ENCODE assay signal across 13 mouse cellular contexts in the genomic region with DNA sequence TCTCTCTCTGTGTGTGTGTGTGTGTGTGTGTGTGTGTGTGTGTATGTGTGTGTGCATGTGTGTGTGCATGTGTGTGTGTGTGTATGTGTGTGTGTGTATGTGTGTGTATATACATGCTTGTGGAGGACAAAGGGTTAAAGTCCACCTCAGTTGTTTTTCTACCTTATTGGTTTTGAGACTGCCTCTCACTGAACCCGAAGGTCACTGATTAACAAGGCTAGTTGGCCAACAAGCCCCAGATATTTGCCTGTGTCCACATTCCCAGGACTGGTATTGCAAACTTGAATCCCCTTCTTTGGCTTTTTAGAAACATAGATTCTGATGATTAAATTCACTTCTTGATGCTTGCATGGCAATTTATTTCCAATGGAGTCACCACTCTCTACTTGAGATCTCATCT.
"Had no signal": no experiment of that assay in that cellular context is flagged by ENCODE, and none has a peak within 500 bp of the region (broad histone marks: within the 10 kb centered on the region; RNA-seq: fewer than 3 reads in every experiment).

No protein-coding gene starts in this region.

- H3K27ac ChIP-seq: hindbrain, embryonic 12.5 days; limb, embryonic 13.5 days; midbrain, embryonic 13.5 days; neural tube, embryonic 15.5 days had no signal

- H3K4me3 ChIP-seq: hindbrain, embryonic 12.5 days; limb, embryonic 13.5 days; midbrain, embryonic 13.5 days; myocyte; neural tube, embryonic 15.5 days had no signal

- H3K4me1 ChIP-seq: hindbrain, embryonic 12.5 days; limb, embryonic 13.5 days; midbrain, embryonic 13.5 days; neural tube, embryonic 15.5 days had no signal

- H3K9ac ChIP-seq: hindbrain, embryonic 12.5 days; limb, embryonic 13.5 days; midbrain, embryonic 13.5 days; neural tube, embryonic 15.5 days had no signal

- H3K36me3 ChIP-seq: hindbrain, embryonic 12.5 days; limb, embryonic 13.5 days; midbrain, embryonic 13.5 days; neural tube, embryonic 15.5 days had no signal

- H3K4me2 ChIP-seq: hindbrain, embryonic 12.5 days; limb, embryonic 13.5 days; midbrain, embryonic 13.5 days; neural tube, embryonic 15.5 days had no signal

- H3K27me3 ChIP-seq: hindbrain, embryonic 12.5 days; limb, embryonic 13.5 days; midbrain, embryonic 13.5 days; neural tube, embryonic 15.5 days had no signal

- DNase-seq: left cerebral cortex, postnatal 4 days; lung, adult 18-20 months; right cerebral cortex, adult 18-20 months; right cerebral cortex, postnatal 25 days; thymus, postnatal 4 days had no signal

- ATAC-seq: hindbrain, embryonic 16.5 days; inflammation-experienced regulatory T-cells, adult 6 months; intestine, postnatal 0 days; midbrain, embryonic 13.5 days had no signal

- H3K9me3 ChIP-seq: hindbrain, embryonic 12.5 days; limb, embryonic 13.5 days; midbrain, embryonic 13.5 days; neural tube, embryonic 15.5 days had no signal
